Mouse (Mus musculus): ENCODE results near the gene Tmod2.

DNA sequence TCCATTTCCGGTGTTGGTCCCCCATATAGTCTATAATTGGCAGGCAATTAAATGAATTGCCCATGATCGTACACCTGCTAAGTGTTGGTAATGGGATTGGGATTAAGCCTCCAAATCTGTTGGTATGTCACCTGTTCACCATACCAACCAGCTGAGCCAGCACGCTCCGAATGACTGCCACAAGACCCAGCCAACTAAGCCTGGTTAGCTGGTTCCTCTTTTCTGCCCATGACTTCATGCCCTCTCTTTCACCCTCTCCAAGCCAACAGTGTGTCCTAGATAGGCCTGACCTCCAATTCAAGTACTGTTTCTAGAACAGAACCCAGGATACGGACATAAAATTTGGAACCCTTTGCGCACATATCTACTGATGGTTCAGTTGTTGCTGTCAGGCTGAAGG, 42.7 kb downstream of the Tmod2 start:
- TF ChIP-seq POLR2A (IDR thresholded peaks at IDR 0.05; ENCODE audit: low read depth, low read length) = no peak
- TF ChIP-seq CTCF (conservative IDR thresholded peaks at IDR 0.05 in 1 of 2, IDR thresholded peaks at IDR 0.05 in 1 of 2; ENCODE audit: low read depth in 2 of 2, low read length in 2 of 2) = no peak
- TF ChIP-seq E2F4 (IDR thresholded peaks at IDR 0.05; ENCODE audit: insufficient replicate concordance, low read depth, low read length) = no peak
- TF ChIP-seq TBP (conservative IDR thresholded peaks at IDR 0.05; ENCODE audit: low read depth, low read length) = no peak
- TF ChIP-seq JUN (IDR thresholded peaks at IDR 0.05; ENCODE audit: insufficient read depth, low read depth, low read length) = no peak
- no peak for TF ChIP-seq NELFE (IDR thresholded peaks at IDR 0.05; ENCODE audit: low read depth, low read length)
- TF ChIP-seq POLR2AphosphoS2 (IDR thresholded peaks at IDR 0.05; ENCODE audit: low read depth, low read length) = no peak
- no peak for TF ChIP-seq HCFC1 (IDR thresholded peaks at IDR 0.05; ENCODE audit: low read depth, low read length)
- TF ChIP-seq CHD2 (IDR thresholded peaks at IDR 0.05; ENCODE audit: low read length) = no peak
- TF ChIP-seq ZNF384 (IDR thresholded peaks at IDR 0.05; ENCODE audit: low read depth, low read length) = no peak
- no peak for TF ChIP-seq RCOR1 (conservative IDR thresholded peaks at IDR 0.05; ENCODE audit: low read depth, low read length)
